Comparison of ENCODE assay signal across 8 mouse cellular contexts in genomic region chr4:130799118-130799517, GRCm38 (mm10). TPM values are rescaled to one million over a fixed set of nuclear protein-coding genes. Genes with fewer than 3 reads are reported as not detected.
A peak's percentile ranks its signal among the peaks of the same experiment; 100 is the strongest.
DNase-seq lines count a peak whose midpoint lies in the region; ATAC-seq and TF ChIP-seq lines count a peak whose summit lies in the region.

No protein-coding gene starts in this region.

- peaks cover 10% of the 10 kb centered on the region; the same call in 1 of the 2 replicates for H3K4me1 ChIP-seq in liver, adult 2 months (ENCODE audit: control insufficient read depth, insufficient read depth, low read length)
- H3K4me1 ChIP-seq in liver, embryonic 11.5 days (replicated peaks; ENCODE audit: control insufficient read depth, insufficient read depth, low read length): peaks cover 14% of the 10 kb centered on the region; the same call in 1 of the 2 replicates
- H3K4me1 ChIP-seq in brown adipose tissue, adult 24 weeks (ENCODE audit: control insufficient read depth, insufficient read depth, insufficient read length, low read length): peaks cover 49% of the 10 kb centered on the region
- peaks cover 85% of the 10 kb centered on the region for H3K4me1 ChIP-seq in heart, embryonic 12.5 days (replicated peaks)
- peaks cover 3% of the 10 kb centered on the region; the same call in 1 of the 2 replicates for H3K4me1 ChIP-seq in liver, postnatal 0 days (ENCODE audit: insufficient read depth)

- ATAC-seq in liver, embryonic 11.5 days (replicated peaks; ENCODE audit: low FRiP score): no peak
- 0 out of 2 replicates have a peak, but pooled peaks have one; percentile 9 for ATAC-seq in heart, embryonic 12.5 days (ENCODE audit: insufficient number of reproducible peaks, low FRiP score)
- ATAC-seq in liver, postnatal 0 days: no peak

- no peak overlapping the region for H3K4me2 ChIP-seq in liver, embryonic 11.5 days
- no peak overlapping the region; the same call in 1 of the 2 replicates for H3K4me2 ChIP-seq in heart, embryonic 12.5 days
- H3K4me2 ChIP-seq in liver, postnatal 0 days (ENCODE audit: low read depth, low read length): no peak overlapping the region

- H3K9ac ChIP-seq in liver, adult 2 months (ENCODE audit: low read depth, low read length): peak overlapping the region; percentile 39; the same call in 1 of the 2 replicates
- H3K9ac ChIP-seq in liver, embryonic 11.5 days (ENCODE audit: low read depth, low read length): no peak overlapping the region
- no peak overlapping the region for H3K9ac ChIP-seq in heart, embryonic 12.5 days
- H3K9ac ChIP-seq in liver, postnatal 0 days (replicated peaks): no peak overlapping the region

- no peaks in the 10 kb centered on the region; the same call in 1 of the 2 replicates for H3K79me2 ChIP-seq in liver, adult 2 months (ENCODE audit: control insufficient read depth, insufficient read depth, low read length)

- H3K9me3 ChIP-seq in liver, embryonic 11.5 days (ENCODE audit: control insufficient read depth, low read length): no peaks in the 10 kb centered on the region
- H3K9me3 ChIP-seq in heart, embryonic 12.5 days (replicated peaks): no peaks in the 10 kb centered on the region
- no peaks in the 10 kb centered on the region for H3K9me3 ChIP-seq in liver, postnatal 0 days (ENCODE audit: low read length)

- H3K4me3 ChIP-seq in liver, adult 2 months (ENCODE audit: insufficient read depth, low read depth, low read length): no peak overlapping the region
- H3K4me3 ChIP-seq in liver, embryonic 11.5 days (ENCODE audit: low read depth, low read length): no peak overlapping the region
- no peak overlapping the region for H3K4me3 ChIP-seq in brown adipose tissue, adult 24 weeks (ENCODE audit: insufficient read depth, low read depth, low read length)
- H3K4me3 ChIP-seq in heart, embryonic 12.5 days: no peak overlapping the region
- H3K4me3 ChIP-seq in liver, postnatal 0 days (ENCODE audit: low read depth, low read length): no peak overlapping the region

- TF ChIP-seq CTCF in liver, adult 2 months (IDR thresholded peaks at IDR 0.05; ENCODE audit: low read depth, low read length): no peak
- no peak for TF ChIP-seq CTCF in liver, postnatal 0 days (IDR thresholded peaks at IDR 0.05; ENCODE audit: low read depth)

- TF ChIP-seq EP300 in liver, postnatal 0 days (IDR thresholded peaks at IDR 0.05; ENCODE audit: low read depth): no peak

- DNase-seq in liver, adult 2 months (ENCODE audit: extremely low read depth, low read depth, low spot score): no peak
- no peak for DNase-seq in liver, embryonic 11.5 days (ENCODE audit: low spot score)
- no peak for DNase-seq in liver, postnatal 0 days
- DNase-seq in thymus, postnatal 25 days: no peak
- DNase-seq in gastrocnemius, postnatal 25 days: no peak
- DNase-seq in T-cell, adult 2 months (ENCODE audit: low spot score): no peak

- WGBS in liver, adult 2 months: 42% methylated on average over 4 of the region's 4 CpGs
- 62% methylated on average over 4 of the region's 4 CpGs for WGBS in liver, embryonic 11.5 days
- 50% methylated on average over 4 of the region's 4 CpGs for WGBS in heart, embryonic 12.5 days
- 53% methylated on average over 4 of the region's 4 CpGs for WGBS in liver, postnatal 0 days (ENCODE audit: insufficient replicate concordance)

- H3K27me3 ChIP-seq in liver, adult 2 months (ENCODE audit: control insufficient read depth, insufficient read depth, low read length): no peaks in the 10 kb centered on the region
- peaks cover 13% of the 10 kb centered on the region for H3K27me3 ChIP-seq in liver, embryonic 11.5 days (replicated peaks; ENCODE audit: control insufficient read depth, insufficient read depth, low read length)
- 0 out of 2 replicates have a peak, but pooled peaks cover 4% of the 10 kb centered on the region for H3K27me3 ChIP-seq in heart, embryonic 12.5 days (replicated peaks)
- peaks cover 5% of the 10 kb centered on the region; the same call in 1 of the 2 replicates for H3K27me3 ChIP-seq in liver, postnatal 0 days (ENCODE audit: insufficient read depth, low read length)

- no peak for TF ChIP-seq POLR2A in liver, adult 2 months (IDR thresholded peaks at IDR 0.05; ENCODE audit: extremely low read depth, insufficient read depth, low read length)

- H3K27ac ChIP-seq in liver, adult 2 months (replicated peaks; ENCODE audit: insufficient read depth, low read depth, low read length): peak overlapping the region; percentile 70
- H3K27ac ChIP-seq in liver, embryonic 11.5 days (ENCODE audit: low read depth, low read length): no peak overlapping the region
- H3K27ac ChIP-seq in brown adipose tissue, adult 24 weeks (replicated peaks; ENCODE audit: low read depth, low read length): peak overlapping the region; percentile 45
- H3K27ac ChIP-seq in heart, embryonic 12.5 days (ENCODE audit: poor library complexity, severe bottlenecking): peak overlapping the region; percentile 82
- H3K27ac ChIP-seq in liver, postnatal 0 days (ENCODE audit: low read depth): 0 out of 2 replicates have a peak overlapping the region, but pooled peaks have one; percentile 7

- H3K36me3 ChIP-seq in liver, adult 2 months (ENCODE audit: control insufficient read depth, insufficient read depth, low read length): no peaks in the 10 kb centered on the region
- H3K36me3 ChIP-seq in liver, embryonic 11.5 days (ENCODE audit: control insufficient read depth, insufficient read depth, low read length): no peaks in the 10 kb centered on the region
- H3K36me3 ChIP-seq in heart, embryonic 12.5 days: no peaks in the 10 kb centered on the region
- H3K36me3 ChIP-seq in liver, postnatal 0 days (replicated peaks; ENCODE audit: insufficient read depth, low read length): no peaks in the 10 kb centered on the region

RNA-seq across cellular contexts. Expression of gene Sdc3, which starts 6.8 kb away (rescaled TPM):
- total RNA-seq in liver, adult 2 months (2014; rRNA removed): 11.1 and 18.1 TPM in 2 replicates
- polyA plus RNA-seq in liver, adult 2 months (2012; rRNA removed): 23.2 and 37.1 TPM in 2 replicates
- polyA plus RNA-seq in liver, embryonic 11.5 days (2014; fragmentation: Nextera tagmentation; extraction: Ambion mirVana): 11.4 and 12.1 TPM in 2 replicates
- 7.9 and 12.0 TPM in 2 replicates for polyA plus RNA-seq in brown adipose tissue, adult 24 weeks (2012; ENCODE audit: insufficient read depth, insufficient read length, missing spikeins)
- polyA plus RNA-seq in heart, embryonic 12.5 days (2016; fragmentation: Nextera tagmentation; extraction: Ambion mirVana): 35.9 and 38.7 TPM in 2 replicates
- 8.7 TPM in 2 replicates for polyA plus RNA-seq in liver, postnatal 0 days (2015; fragmentation: Nextera tagmentation; extraction: Ambion mirVana)
- total RNA-seq in gastrocnemius, postnatal 25 days (2021): 10 to 100 TPM; 12.6 to 14.4 TPM
